Mouse (Mus musculus) midbrain, embryonic 13.5 days (tissue): ENCODE measurements around the gene Snx20. TPM values are rescaled to one million over a fixed set of nuclear protein-coding genes. Genes with fewer than 3 reads are reported as not detected.

Source experiments
- ATAC-seq: fragments of 200-750 bp; cut with Nextera tagmentation; 2 replicates; pipeline ENCODE4 v1.8.0; 2017; ENCODE audit warnings: mild to moderate bottlenecking, moderate TSS enrichment, moderate library complexity
- H3K27ac ChIP-seq: fragments of 300-500 bp; sonication (generic); 2 replicates; pipeline ENCODE4 v1.5.1; 2015; ENCODE audit warnings: inconsistent platforms, mild to moderate bottlenecking, moderate library complexity
- H3K27me3 ChIP-seq: fragments of 300-500 bp; sonication (generic); 2 replicates; pipeline ENCODE4 v1.6.1; 2015; ENCODE audit warnings: mild to moderate bottlenecking, inconsistent platforms
- H3K36me3 ChIP-seq: fragments of 300-500 bp; sonication (generic); 2 replicates; pipeline ENCODE4 v1.6.1; 2015; ENCODE audit warnings: mild to moderate bottlenecking, inconsistent platforms
- H3K4me1 ChIP-seq: fragments of 300-500 bp; sonication (generic); replicated peaks from 2 replicates; pipeline ENCODE4 v1.6.1; 2015; ENCODE audit warnings: inconsistent platforms
- H3K4me2 ChIP-seq: fragments of 300-500 bp; sonication (generic); replicated peaks from 2 replicates; pipeline ENCODE4 v1.6.1; 2015; ENCODE audit warnings: moderate library complexity, mild to moderate bottlenecking, inconsistent platforms
- H3K4me3 ChIP-seq: fragments of 300-500 bp; sonication (generic); replicated peaks from 2 replicates; pipeline ENCODE4 v1.5.1; 2015; ENCODE audit warnings: mild to moderate bottlenecking, inconsistent platforms
- H3K9ac ChIP-seq: fragments of 300-500 bp; sonication (generic); replicated peaks from 2 replicates; pipeline ENCODE4 v1.6.1; 2015; ENCODE audit warnings: mild to moderate bottlenecking, inconsistent platforms
- H3K9me3 ChIP-seq: fragments of 300-500 bp; sonication (generic); 2 replicates; pipeline ENCODE4 v1.6.1; 2016; ENCODE audit warnings: mild to moderate bottlenecking, inconsistent platforms
- WGBS: fragments of 180-500 bp; shearing (Covaris S2); methylation state at CpG from one replicate; pipeline ENCODE4 v1.1.7; 2015; 5-methylcytosine and 5-hydroxymethylcytosine counted together
- polyA plus RNA-seq: library from polyadenylated mRNA; unstranded; fragments of >200 nt; fragmentation: Nextera tagmentation; extraction: Ambion mirVana; gene quantifications from 2 replicates; pipeline ENCODE4 v1.2.1, GENCODE M21; 2015

Snx20 gene
- polyA plus RNA-seq, 1 experiment from 2014 or later: 1.1 TPM

DNA sequence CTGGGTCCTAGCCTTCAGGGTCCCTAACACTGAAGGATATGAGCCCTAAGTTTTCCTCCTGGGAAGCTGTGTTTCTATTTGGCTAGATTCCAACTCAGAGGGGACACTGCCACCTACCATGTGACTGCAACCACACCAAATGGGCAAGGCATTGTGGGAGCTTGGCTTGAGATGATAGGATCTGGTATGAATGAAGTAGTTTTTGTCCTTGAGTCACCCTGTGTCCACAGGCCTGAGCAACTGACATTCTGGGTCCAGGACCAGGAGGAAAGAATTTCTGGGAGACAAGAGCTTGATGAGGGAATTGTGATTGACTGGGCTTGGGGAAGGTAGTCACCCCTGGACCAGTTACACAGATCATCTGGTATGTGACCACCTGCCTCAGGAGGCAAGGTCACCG lies 42.0 kb downstream of the Snx20 start:
- H3K4me2 ChIP-seq: no peak overlapping the region
- peaks cover 31% of the 10 kb centered on the region for H3K36me3 ChIP-seq
- H3K9ac ChIP-seq: no peak overlapping the region
- H3K9me3 ChIP-seq: no peaks in the 10 kb centered on the region
- WGBS: 97% methylated on average over 1 of the region's 1 CpGs
- H3K27ac ChIP-seq: no peak overlapping the region
- ATAC-seq: no peak
- no peaks in the 10 kb centered on the region for H3K27me3 ChIP-seq
- peaks cover 13% of the 10 kb centered on the region for H3K4me1 ChIP-seq
- no peak overlapping the region for H3K4me3 ChIP-seq

- Histone ChIP-seq H3K9ac (no peak overlapping the region), H3K27ac (no peak overlapping the region), H3K4me3 (no peak overlapping the region), H3K4me1 (peaks cover 8% of the 10 kb centered on the region; the same call in 1 of the 2 replicates), H3K4me2 (no peak overlapping the region), H3K9me3 (no peaks in the 10 kb centered on the region), H3K36me3 (peaks cover 52% of the 10 kb centered on the region), H3K27me3 (no peaks in the 10 kb centered on the region)
- ATAC-seq: no peak
- WGBS: 83% methylated on average over 6 of the region's 6 CpGs
These were observed 45.7 kb downstream of the Snx20 start for GRCm38 (mm10) chr8:88590226-88590625.

GRCm38 (mm10) chr8:88588205-88588889 lies 47.6 kb downstream of the Snx20 start:
- H3K9me3 ChIP-seq: no peaks in the 10 kb centered on the region
- WGBS: 91% methylated on average over 8 of the region's 8 CpGs
- no peak for ATAC-seq

GRCm38 (mm10) chr8:88583863-88584262 lies 52.1 kb downstream of the Snx20 start:
- H3K9ac ChIP-seq: no peak overlapping the region
- no peak overlapping the region for H3K4me3 ChIP-seq
- no peaks in the 10 kb centered on the region for H3K27me3 ChIP-seq
- H3K9me3 ChIP-seq: no peaks in the 10 kb centered on the region
- 88% methylated on average over 3 of the region's 3 CpGs for WGBS
- no peak overlapping the region for H3K4me2 ChIP-seq
- ATAC-seq: no peak
- peaks cover 24% of the 10 kb centered on the region for H3K4me1 ChIP-seq
- no peak overlapping the region for H3K27ac ChIP-seq
- H3K36me3 ChIP-seq: peaks cover 31% of the 10 kb centered on the region

More at GRCm38 (mm10) chr8:88588205-88588889, 47.6 kb downstream of the Snx20 start:
- Histone ChIP-seq H3K9ac (no peak overlapping the region), H3K27me3 (no peaks in the 10 kb centered on the region), H3K27ac (no peak overlapping the region), H3K4me2 (no peak overlapping the region), H3K36me3 (peaks cover 56% of the 10 kb centered on the region), H3K4me3 (no peak overlapping the region), H3K4me1 (no peaks in the 10 kb centered on the region)

DNA sequence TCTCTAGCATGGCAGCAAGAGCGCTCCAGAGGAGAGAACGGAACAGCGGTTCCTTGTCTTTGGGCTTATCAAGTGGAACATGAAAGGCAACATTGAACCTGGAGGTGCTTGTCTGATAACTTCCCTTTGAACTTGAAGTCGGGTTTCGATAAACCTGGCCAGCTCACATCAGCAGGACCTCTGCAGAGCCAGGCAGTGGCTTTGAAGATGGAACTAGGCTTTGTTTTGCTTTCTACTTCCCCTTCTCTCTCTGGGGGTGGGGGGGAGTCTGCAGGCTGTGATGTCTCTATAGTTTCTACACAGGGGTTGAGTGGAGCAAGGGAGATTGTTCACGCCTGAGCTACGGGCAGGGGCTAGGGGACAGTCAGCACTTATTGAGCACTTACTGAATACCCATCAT lies 55.1 kb downstream of the Snx20 start:
- Histone ChIP-seq H3K4me3 (no peak overlapping the region), H3K9me3 (no peaks in the 10 kb centered on the region), H3K4me1 (peaks cover 45% of the 10 kb centered on the region), H3K36me3 (peaks cover 18% of the 10 kb centered on the region), H3K4me2 (no peak overlapping the region), H3K27ac (no peak overlapping the region), H3K27me3 (no peaks in the 10 kb centered on the region), H3K9ac (no peak overlapping the region)
- WGBS: 81% methylated on average over 7 of the region's 7 CpGs
- no peak for ATAC-seq

- 83% methylated on average over 18 of the region's 18 CpGs for WGBS
- H3K4me1 ChIP-seq: peaks cover 54% of the 10 kb centered on the region
- H3K27me3 ChIP-seq: no peaks in the 10 kb centered on the region
- no peaks in the 10 kb centered on the region for H3K9me3 ChIP-seq
- H3K27ac ChIP-seq: peak overlapping the region; percentile 7; the same call in 1 of the 2 replicates
- no peak for ATAC-seq
- no peak overlapping the region for H3K4me3 ChIP-seq
- H3K36me3 ChIP-seq: peaks cover 14% of the 10 kb centered on the region; the same call in 1 of the 2 replicates
- H3K9ac ChIP-seq: no peak overlapping the region
- no peak overlapping the region for H3K4me2 ChIP-seq
These were observed 56.1 kb downstream of the Snx20 start for GRCm38 (mm10) chr8:88579668-88580330.

- Histone ChIP-seq H3K9ac (no peak overlapping the region), H3K4me3 (no peak overlapping the region), H3K9me3 (no peaks in the 10 kb centered on the region), H3K36me3 (peaks cover 14% of the 10 kb centered on the region; the same call in 1 of the 2 replicates), H3K4me1 (peaks cover 59% of the 10 kb centered on the region), H3K27ac (no peak overlapping the region), H3K4me2 (no peak overlapping the region), H3K27me3 (no peaks in the 10 kb centered on the region)
- ATAC-seq: no peak
- 35% methylated on average over 7 of the region's 7 CpGs for WGBS
These were observed 56.7 kb downstream of the Snx20 start for GRCm38 (mm10) chr8:88579246-88579645.

- H3K4me3 ChIP-seq: no peak overlapping the region
- no peaks in the 10 kb centered on the region for H3K27me3 ChIP-seq
- ATAC-seq: peak; percentile 32; the same call in 1 of the 2 replicates
- no peak overlapping the region for H3K9ac ChIP-seq
- H3K9me3 ChIP-seq: no peaks in the 10 kb centered on the region
- peaks cover 14% of the 10 kb centered on the region; the same call in 1 of the 2 replicates for H3K36me3 ChIP-seq
- H3K4me2 ChIP-seq: no peak overlapping the region
- no peak overlapping the region for H3K27ac ChIP-seq
- 59% methylated on average over 14 of the region's 14 CpGs for WGBS
- H3K4me1 ChIP-seq: peaks cover 62% of the 10 kb centered on the region
These were observed 57.3 kb downstream of the Snx20 start for GRCm38 (mm10) chr8:88578413-88579175.

DNA sequence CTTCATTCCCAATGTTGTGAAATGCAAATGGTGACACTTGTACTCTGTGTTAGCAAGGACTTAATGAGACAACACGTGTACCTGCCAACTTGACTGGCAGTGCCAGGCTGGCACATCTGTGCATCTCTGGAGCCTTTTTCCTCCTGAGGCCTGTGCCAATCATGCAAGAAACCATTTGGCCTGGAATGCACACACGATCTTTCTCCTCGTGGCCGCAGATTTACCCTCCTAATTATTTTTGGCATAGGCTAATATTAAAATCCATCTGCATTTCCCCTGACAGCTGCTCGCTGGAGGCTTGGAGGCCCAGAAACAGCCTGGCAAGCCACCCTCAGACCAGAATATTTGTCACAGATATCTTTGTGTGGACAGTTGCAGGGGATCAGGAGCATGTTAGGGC lies 58.3 kb downstream of the Snx20 start:
- Histone ChIP-seq H3K4me2 (no peak overlapping the region), H3K9me3 (no peaks in the 10 kb centered on the region), H3K27me3 (no peaks in the 10 kb centered on the region), H3K27ac (peak overlapping the region; percentile 40), H3K9ac (no peak overlapping the region), H3K36me3 (peaks cover 11% of the 10 kb centered on the region; the same call in 1 of the 2 replicates), H3K4me3 (no peak overlapping the region), H3K4me1 (peaks cover 68% of the 10 kb centered on the region)
- ATAC-seq: no peak
- 67% methylated on average over 5 of the region's 5 CpGs for WGBS

Other genes starting within 250 kb of the Snx20 start
- 68.4 and 79.8 TPM in 2 replicates for gene Nkd1, start 114.8 kb downstream of the Snx20 start, polyA plus RNA-seq
- 0.06 and 0.08 TPM in 2 replicates for gene Nod2, start 11.2 kb upstream of the Snx20 start, polyA plus RNA-seq
- 18.8 and 18.9 TPM in 2 replicates for gene Cyld, start 60.9 kb upstream of the Snx20 start, polyA plus RNA-seq